Mouse (Mus musculus) testis, postnatal 14 days (tissue): ENCODE data around the gene C330021F23Rik.
"Not testable (repeated sequence)": the region's sequence is repeated elsewhere in the genome, so short reads cannot be mapped to it uniquely, and the experiment has no call there.

ENCODE experiments used
- DNase-seq: peaks from one replicate; pipeline ENCODE4 v3.0.0; 2021; ENCODE audit warnings: low spot score

C330021F23Rik gene

GRCm38 (mm10) chr8:3567641-3568371 lies at the start of gene C330021F23Rik:
Gene C330021F23Rik (plus strand): TSS chr8:3567990.
- DNase-seq, result no peak

- DNase-seq, result no peak
These were observed 45.6 kb upstream of the C330021F23Rik start for GRCm38 (mm10) chr8:3522007-3522697.

GRCm38 (mm10) chr8:3530816-3531215 lies 37.0 kb upstream of the C330021F23Rik start:
- DNase-seq, result no peak

- no peak for DNase-seq
These were observed 35.9 kb upstream of the C330021F23Rik start for GRCm38 (mm10) chr8:3531936-3532335.

GRCm38 (mm10) chr8:3536053-3536841 lies 31.5 kb upstream of the C330021F23Rik start:
- no peak for DNase-seq

GRCm38 (mm10) chr8:3536940-3537339 lies 30.9 kb upstream of the C330021F23Rik start:
- no peak for DNase-seq

GRCm38 (mm10) chr8:3537666-3538065 lies 30.1 kb upstream of the C330021F23Rik start:
- DNase-seq, result no peak

GRCm38 (mm10) chr8:3539146-3539545 lies 28.6 kb upstream of the C330021F23Rik start:
- no peak for DNase-seq

GRCm38 (mm10) chr8:3540076-3540475 lies 27.7 kb upstream of the C330021F23Rik start:
- DNase-seq, result no peak

- no peak for DNase-seq
These were observed 21.3 kb upstream of the C330021F23Rik start for GRCm38 (mm10) chr8:3546511-3546910.

GRCm38 (mm10) chr8:3552240-3552639 lies 15.6 kb upstream of the C330021F23Rik start:
- no peak for DNase-seq

GRCm38 (mm10) chr8:3556114-3556513 lies 11.7 kb upstream of the C330021F23Rik start:
- DNase-seq, result no peak

- no peak for DNase-seq
These were observed 588 bp downstream of the C330021F23Rik start for GRCm38 (mm10) chr8:3568378-3568777.

GRCm38 (mm10) chr8:3569784-3570183 lies 2.0 kb downstream of the C330021F23Rik start:
- DNase-seq, result no peak

- no peak for DNase-seq
These were observed 6.8 kb downstream of the C330021F23Rik start for GRCm38 (mm10) chr8:3574546-3574945.

- DNase-seq, result no peak
These were observed 8.6 kb downstream of the C330021F23Rik start for GRCm38 (mm10) chr8:3576211-3576960.

- no peak for DNase-seq
These were observed 11.9 kb downstream of the C330021F23Rik start for GRCm38 (mm10) chr8:3579390-3580364.

- not testable (repeated sequence) for DNase-seq
These were observed 14.2 kb downstream of the C330021F23Rik start for GRCm38 (mm10) chr8:3581961-3582360.

- no peak for DNase-seq
These were observed 18.7 kb downstream of the C330021F23Rik start for GRCm38 (mm10) chr8:3586452-3586851.

- no peak for DNase-seq
These were observed 19.2 kb downstream of the C330021F23Rik start, which contains the start of gene Camsap3 for GRCm38 (mm10) chr8:3586993-3587390. Gene Camsap3 (plus strand): TSS chr8:3587293.
